Mouse (Mus musculus) kidney, postnatal 14 days (tissue): ENCODE data around the gene Arl9.
"Not testable (repeated sequence)": the region's sequence is repeated elsewhere in the genome, so short reads cannot be mapped to it uniquely, and the experiment has no call there.

Source experiments
- DNase-seq: peaks from one replicate; pipeline ENCODE4 v3.0.0; 2022; ENCODE audit warnings: mixed read lengths

Arl9 gene

DNA sequence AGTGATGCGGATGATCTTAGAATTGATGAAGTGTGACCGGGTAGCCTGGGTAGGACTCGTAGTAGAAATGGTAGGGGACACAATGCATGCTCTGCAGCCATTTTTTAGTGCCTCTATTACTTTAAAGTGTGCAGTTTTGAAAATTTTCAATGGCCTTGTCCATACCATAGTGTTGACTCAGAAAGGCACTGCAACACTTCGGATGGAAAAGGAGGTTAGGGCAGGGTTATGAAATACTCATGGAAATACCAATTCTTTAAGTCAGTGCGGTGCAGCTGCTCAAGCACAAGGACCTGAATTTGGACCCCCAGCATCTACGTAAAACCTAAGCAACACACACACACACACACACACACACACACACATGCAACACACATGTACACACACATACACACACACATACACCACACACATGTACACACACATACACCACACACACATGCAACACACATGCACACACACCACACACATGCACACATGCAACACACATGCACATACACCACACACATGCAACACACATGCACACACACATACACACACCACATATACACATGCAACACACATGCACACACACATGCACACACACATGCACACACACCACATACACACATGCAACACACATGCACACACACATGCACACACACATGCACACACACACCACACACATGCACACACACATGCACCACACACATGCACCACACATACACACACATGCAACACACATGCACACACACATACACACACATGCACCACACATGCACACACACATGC lies at the start of gene Arl9:
Arl9 (plus strand) TSS at position 5 of the 771 bp plus-strand sequence.
- no peak for DNase-seq

DNA sequence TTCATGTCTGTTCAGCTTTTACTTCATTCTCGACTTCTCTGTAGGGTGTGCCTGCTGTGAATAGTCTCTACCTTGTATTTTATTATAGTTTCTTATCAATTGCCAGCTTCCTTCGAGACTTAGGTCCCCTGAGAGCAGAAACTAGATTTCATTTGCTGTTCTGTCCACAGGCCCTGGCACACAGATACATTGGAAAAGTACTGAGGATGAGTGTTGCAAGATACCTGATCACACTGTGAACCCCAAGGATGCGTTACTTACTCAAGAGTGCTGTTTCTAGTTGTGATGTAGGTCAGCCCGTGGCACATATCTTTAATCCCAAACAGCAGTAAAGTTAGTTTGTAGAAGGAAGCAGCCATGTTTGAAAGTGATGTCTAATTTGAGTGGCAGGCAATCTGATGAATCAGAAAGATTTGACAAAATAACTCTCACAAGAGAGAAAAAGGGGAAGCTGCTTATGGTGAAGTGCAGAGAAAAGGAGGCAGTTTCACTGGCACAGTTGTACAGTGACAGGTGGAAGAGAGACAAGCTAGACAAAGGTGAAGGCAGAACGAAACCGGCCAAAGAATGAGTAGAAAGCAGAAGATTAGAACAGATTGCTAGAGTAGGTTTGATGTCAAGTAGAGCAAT lies 49.5 kb upstream of the Arl9 start:
- no peak for DNase-seq

DNA sequence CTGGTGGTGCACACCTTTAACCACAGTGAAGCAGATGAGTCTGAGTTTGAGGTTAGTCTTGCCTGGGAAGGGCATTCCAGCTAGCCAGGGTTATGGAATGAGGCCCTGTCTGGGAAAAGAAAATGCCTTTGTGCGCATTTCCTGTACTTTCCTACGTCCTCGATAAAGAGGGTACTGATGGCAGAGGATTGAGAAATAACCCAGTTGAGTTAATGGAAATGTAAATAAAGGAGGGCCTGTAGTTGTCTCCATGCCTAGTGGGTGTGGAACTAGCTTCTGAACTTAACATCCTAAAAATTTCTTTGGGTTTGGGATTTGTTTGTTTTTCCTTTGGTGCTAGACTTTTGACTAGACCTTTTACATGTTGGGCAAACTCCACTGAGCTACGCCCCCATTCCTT lies 48.4 kb upstream of the Arl9 start:
- DNase-seq, result no peak

DNA sequence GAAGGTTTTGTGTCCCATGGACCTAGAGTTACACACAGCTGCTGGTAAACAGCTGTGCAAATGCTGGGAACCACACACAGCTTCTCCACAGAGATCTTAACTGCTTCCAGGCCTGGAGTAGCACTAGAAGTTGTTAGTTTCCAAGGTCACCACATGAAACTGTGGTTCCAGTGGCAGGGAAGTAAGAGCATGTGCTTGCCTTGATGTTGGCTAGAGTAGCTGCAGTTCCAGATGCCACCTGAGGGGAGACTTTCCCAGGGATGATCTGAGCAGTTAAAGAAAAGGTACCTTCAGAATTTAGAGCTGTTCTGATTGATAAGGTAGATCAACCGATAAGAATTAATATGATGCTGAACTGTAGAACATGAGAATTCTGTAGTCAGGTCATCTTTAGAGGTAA lies 45.9 kb upstream of the Arl9 start:
- DNase-seq, result no peak

DNA sequence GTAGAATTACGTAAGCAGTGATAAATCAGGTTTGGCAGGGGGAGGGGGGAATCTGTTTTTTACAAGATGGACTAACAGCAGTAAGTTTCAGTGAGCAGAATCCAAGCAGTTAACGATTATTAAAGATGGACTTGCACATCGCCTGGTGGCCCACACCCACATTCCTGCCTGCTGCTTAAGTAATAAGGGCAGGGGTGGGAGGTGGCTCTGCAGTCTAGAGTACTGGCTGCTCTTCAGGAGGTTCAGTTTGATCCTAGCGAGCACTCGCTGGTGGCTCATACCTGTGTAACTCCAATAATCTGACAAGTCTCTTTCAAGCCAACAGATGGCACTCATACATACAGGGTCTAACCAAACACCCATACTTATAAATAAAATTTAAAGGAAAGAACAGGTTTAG lies 44.3 kb upstream of the Arl9 start:
- no peak for DNase-seq

DNA sequence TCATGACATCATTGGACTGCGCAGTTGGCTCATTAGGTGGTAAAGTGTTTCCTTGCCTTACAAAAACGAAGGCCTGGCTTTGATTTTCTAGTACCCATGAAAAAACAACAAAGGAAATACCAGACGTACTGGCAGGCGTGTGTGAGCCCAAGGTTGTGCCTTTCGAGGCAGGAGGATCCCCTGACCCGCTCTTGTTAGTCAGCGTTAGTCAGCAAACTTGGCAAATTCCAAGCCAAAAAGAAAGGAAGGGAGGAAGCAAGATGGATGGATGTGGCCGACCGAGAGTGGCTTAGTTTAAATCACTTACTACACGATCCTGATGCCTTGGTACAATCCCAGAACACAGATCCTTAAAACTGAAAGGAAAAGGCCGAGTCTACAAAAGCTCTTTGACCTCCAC lies 41.3 kb upstream of the Arl9 start:
- DNase-seq, result no peak

DNA sequence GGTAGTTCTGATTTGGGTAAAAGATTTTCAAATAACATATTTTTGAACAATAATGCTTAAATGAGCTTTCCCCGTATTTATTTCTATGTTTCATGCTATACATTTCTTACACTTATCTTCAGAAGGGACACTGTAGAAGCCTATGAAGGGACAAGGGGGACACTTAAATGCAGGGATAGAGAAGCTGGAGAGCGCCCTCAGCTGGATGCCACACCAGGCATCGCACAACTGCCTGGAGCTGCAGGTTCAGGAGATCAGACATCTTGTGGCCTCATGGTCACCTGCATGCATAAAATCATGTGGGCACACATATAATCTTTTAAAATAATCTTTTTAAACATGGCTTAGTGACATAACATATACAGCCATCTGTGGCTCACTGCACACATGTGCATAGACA lies 39.2 kb upstream of the Arl9 start:
- no peak for DNase-seq

DNA sequence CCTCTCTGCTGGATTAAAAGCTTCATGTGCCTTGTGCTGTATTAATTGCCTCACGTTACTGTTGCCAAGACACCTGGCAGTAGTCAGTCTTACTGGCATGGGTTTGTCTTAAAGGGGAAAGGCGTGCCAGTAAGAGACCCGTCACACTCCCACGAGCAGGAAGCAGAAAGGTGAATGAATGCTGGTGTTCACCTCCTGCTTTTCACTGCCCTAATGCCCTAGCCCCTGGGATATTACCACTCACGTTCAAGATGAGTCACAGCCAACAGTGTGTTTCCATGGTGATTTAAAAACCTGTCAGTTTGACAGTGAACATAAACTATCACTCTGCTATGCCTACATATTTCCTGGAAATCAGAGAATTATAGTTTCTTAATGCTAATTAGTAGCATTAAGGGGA lies 34.6 kb upstream of the Arl9 start:
- DNase-seq, result no peak

DNA sequence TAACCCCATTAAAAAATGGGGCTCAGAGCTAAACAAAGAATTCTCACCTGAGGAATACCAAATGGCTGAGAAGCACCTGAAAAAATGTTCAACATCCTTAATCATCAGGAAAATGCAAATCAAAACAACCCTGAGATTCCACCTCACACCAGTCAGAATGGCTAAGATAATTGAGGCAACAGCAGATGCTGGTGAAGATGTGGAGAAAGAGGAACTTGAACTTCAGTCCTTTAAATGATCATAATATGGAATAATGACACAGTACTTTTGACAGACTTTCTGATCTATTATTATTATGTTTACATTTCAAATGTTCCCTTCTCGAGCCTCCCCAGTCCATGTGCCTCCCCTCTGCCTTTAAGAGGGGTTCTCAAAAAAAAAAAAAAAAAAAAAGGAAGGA lies 32.7 kb upstream of the Arl9 start:
- DNase-seq, result not testable (repeated sequence)

DNA sequence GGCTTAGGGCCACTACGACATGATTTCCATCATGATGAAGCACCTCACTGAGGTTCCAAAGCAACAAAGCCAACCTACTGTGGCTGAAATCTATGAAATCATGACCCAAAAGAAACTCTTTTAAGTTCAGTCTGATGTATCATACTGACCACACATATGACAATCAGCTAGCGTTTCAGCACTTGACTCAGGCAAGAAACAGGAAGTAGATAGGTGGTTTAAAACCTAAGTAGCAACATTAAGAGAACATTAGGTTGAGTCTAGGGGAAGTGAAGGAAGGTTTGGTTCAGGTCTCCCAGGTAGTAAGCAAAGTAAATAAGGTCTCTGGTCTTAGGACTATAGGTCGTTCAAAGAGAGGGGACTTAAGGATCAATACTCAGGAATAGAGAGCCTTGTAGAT lies 30.4 kb upstream of the Arl9 start:
- no peak for DNase-seq

DNA sequence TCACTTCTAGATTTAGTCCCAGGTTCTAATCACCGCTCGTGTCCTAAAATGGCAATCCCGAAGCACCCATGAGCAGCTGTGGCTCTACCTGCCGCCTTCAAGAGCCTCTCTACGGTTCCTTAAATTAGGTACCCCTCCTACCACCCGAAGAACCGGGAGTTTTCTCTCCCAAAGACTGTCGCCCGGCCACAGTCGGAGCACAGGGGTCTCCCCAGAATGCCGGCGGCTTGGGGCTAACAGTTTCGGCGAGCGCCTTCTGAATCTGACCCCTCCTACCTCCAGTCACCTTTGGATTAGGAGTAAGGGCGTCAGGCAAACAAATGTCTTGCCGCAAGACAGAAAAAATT lies 29.7 kb upstream of the Arl9 start:
- DNase-seq, result no peak

DNA sequence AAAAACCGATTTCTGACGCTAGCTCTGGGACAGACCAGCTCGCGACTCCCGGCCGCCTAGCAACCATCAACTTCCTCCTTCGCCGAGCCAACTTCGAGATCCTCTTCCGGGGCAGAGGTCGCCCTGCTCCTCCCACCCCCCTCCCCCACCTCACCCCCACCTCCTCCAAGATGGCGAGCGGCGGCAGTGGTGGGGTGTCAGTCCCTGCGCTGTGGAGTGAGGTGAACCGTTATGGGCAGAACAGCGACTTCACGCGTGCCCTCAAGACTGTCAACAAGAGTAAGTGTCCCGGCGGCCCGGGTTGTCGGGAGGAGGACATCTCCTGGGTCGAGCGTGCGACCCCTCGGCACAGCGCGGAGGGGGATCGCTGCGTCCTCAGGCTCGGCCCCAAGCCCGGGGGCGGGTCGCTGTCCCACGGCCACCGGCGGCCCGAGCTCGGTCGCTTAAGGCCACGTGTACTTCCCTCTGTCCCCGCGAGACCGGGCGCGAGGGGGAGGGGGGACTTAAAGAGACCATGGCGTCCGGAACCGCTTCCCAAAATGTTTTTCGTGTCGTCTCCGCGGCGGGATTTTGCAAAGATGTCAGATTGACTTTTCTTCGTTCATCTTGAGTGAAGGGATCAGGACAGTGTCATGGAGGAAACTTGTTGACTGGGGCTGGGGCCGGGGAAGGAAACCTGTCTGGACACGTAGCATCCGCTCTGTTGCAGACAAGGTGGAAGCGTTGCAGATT lies 29.1 kb upstream of the Arl9 start, which contains the start of gene Srp72:
Srp72 (plus strand) TSS at position 130 of the 732 bp plus-strand sequence.
- peak; percentile 91 for DNase-seq

DNA sequence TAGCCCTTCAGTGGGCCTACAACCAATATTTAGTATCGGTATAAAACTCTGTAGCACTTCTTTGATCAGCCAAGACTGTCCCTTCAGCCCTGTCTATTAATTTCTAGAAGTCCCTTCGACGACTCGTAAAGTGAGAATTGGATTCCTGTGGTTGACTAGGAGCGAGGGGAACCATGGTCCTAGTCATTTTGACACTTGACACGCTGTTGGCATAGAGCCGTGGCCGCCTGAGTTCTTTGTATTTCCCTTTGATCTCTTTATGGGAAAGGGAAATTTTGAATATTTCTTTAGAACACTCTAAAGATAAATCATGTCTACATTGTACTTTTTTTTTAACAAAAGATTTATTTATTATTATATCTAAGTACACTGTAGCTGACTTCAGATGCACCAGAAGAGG lies 28.1 kb upstream of the Arl9 start:
- peak; percentile 16 for DNase-seq

DNA sequence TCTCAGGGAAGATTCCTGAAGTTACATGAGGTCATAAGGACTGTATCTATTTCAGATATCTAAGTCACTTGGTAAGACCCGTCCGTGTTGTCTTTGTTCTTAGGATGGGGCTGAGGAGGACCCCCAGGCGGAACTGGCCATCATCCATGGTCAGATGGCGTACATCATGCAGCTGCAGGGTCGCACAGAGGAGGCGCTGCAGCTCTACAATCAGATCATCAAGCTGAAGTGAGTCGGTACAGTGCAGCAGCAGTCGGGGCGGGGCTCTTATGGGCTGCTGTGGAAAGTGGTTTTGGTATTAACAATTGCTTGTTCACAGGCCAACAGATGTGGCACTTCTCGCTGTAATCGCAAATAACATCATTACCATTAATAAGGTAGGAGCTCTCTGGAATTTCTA lies 19.8 kb upstream of the Arl9 start:
- DNase-seq, result no peak

DNA sequence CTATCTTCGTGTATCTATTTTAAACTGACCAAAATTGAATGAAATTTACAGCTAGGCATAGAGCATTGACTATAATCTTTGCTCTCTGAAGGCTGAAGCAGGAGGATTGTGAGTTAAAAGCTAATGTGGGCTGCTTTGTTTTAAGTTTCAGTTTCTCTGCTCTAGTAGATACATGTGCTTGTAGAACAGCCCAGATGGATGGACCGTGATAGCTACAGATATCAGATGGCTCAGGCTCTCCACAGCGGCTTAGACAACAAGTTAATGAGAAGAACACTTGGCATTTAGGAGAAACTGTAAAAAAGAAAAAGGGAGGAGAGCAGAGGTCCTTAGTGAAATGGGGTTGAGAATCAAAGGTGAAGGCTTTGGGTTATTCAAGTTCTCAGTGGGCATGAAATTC lies 13.1 kb upstream of the Arl9 start:
- no peak for DNase-seq

DNA sequence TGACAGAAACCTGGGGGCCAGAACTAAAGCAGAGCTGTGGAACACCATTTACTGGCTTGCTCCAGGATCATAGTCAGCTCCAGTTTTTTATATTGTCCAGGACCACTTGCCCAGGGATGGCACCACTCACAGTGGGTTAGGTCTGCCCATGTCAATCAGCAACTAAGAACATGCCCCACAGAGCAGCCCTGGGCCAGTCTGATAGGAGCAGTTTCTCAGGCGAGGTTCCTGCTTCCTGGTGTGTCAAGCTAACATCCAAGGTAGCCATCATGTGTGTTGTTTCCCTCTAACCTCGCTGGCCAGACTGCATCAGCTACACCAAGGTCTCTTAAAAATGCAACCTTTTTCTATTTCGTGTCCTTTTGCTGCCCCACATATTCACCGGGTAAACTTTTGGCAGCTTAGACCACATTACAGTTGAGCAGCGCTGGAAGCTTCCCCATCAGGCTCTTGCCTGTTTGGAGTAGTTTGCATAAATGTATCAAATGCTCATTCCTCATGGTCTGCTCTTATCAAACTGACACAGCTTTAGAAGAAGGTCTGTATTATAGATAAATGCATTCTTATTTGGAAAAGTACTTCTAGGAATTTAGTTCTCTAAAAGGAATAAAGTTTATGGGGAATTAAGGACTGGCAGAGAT lies 10.6 kb upstream of the Arl9 start:
- DNase-seq, result no peak

DNA sequence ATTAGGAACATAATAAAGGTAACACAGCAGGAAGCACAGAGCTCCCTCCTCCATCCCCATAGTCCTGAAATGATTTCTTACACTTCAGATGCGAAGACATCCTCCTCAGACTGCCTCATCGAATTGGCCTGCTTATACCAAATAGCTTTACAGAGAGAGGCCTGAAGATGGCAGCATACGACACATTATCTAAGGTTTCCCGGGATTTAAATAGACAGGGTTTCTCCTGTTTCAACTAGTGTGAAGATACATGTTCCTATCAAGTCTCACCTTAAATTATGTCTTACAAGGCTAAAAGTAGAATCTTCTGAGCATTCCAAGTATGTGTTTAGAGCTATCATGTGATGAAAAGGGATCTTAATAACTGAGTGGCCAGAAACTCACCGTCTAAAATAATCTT lies 5.4 kb upstream of the Arl9 start:
- DNase-seq, result no peak

DNA sequence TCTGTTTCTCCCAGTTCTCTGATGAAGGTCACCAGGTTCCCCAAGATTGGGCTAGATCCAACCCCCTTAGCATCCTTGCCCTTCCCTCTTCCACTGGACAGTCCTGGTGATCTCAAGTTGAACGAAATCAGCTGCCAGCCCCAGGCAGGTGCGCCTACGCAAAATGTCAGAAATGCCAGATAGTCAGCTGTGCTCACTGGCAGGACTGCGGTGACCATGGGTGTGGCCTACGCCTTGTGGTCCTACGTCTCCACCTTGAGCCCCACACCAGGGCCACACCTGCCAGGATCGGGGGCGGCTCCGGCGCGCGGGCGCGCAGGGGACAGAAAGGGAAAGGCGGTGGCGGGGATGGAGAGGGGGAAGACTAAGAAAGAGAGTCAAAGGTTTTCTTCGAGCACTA lies 2.7 kb upstream of the Arl9 start:
- DNase-seq, result no peak

DNA sequence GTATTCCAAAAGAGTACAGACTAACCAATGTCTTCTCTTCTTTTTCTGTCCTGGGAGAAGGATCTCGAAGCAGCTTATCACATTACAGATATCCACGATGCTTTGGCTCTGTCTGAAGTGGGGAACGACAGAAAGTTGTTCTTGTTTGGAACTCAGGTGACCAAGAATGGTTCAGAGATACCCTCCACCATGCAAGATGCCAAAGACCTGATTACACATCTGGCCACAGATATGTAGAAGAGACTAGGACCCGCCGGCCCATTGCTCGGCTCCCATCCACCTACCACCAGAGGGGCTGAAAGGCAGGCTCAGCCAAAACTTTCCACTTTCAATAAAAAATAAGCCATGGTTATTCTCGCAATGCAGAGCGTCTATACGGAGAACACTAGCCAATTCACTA lies 6.5 kb downstream of the Arl9 start:
- no peak for DNase-seq

DNA sequence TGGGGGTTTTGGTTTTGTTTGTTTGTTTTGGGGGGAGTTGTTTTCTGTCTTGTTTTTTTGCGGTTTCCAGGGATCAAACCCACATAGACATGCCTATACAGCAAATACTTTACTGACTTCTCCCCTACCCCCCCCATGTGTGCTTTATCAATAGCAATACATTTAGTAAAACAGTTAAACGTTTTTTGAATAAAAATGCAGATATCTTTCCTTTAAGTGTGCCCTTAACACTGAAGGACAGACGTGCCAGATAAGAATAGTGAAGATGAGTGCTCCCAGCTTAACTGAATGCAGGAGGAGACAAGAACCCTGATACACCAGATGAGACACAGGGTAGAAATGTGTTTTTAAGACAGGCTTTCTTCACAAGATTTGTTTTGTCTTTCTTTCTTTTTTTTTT lies 7.2 kb downstream of the Arl9 start:
- no peak for DNase-seq

DNA sequence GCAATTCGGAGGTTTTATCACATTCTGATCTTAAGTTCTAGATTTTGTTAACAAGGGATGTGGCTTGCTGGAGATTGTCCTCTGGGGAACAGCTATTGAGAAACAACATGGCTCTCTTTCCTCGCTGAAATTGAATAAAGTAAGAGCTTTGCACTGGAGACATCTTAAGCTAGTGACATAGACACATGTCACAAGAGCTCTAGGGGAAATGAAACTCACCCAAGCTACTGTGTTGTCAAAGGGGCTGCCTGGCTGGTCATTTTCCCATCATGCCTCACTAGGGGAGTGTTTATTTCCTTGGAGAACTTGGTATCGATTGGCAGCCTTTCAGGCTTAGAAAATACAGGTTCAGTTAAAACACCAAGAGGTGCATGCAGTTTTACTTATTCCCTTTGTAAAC lies 9.3 kb downstream of the Arl9 start:
- DNase-seq, result no peak

DNA sequence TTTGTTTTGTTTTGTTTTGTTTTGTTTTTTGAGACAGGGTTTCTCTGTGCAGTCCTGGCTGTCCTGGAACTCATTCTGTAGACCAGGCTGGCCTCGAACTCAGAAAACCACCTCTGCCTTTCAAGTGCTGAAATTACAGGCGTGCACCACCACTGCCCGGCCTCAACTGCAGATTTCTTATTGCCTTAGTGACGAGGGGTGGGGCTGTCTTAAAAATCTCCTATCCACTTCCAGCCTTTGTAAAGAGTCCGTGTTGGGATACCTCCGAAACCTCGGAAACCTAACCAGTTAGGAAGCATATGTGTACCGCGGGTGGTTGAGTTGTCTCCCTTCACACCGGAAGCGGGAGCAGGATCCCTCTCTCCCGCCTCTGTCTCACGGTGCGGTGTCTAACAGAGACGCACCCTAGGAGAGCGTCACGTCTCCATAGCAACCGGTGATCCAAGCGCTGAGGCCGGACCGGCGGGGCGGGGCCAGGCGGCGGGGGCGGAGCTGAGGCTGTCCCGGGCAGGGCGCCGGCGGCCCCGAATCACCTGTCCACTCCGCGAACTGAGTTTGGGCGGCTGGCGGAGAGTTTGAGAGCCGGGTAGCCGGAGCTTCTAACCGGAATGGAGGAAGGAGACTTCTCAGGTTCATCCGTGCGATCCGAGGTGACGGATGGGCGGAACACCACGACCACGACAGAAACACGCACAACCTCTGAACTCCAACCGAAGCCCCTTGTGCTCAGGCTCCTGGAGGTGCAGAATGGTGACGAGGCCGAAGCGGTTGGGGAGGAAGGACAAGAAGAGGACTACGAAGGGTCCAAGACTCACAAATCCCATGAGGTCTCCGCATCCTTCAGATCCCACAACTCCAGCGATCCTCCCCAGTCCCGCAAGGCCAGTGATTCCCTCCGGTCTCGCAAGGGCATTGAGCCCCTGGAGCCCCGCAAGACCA lies 12.0 kb downstream of the Arl9 start, which contains the start of gene Thegl:
Thegl (plus strand) TSS at position 480 of the 939 bp plus-strand sequence.
- DNase-seq, result peak; percentile 87
